Mouse (Mus musculus) gastrocnemius, postnatal 25 days (tissue): Measurements from ENCODE around the gene Nbea. TPM values are rescaled to one million over a fixed set of nuclear protein-coding genes. Genes with fewer than 3 reads are reported as not detected.

Experiments
- DNase-seq: peaks from one replicate; pipeline ENCODE4 v3.0.0; 2022
- total RNA-seq, 2 experiments: library from RNA; stranded (reverse); gene quantifications; 1 replicate in 1 of 2; 2 replicates in 1 of 2; pipeline ENCODE4 v1.2.3; 2021

Nbea gene
- total RNA-seq, 2 experiments from 2014 or later = 3.8 to 4.9 TPM

DNA sequence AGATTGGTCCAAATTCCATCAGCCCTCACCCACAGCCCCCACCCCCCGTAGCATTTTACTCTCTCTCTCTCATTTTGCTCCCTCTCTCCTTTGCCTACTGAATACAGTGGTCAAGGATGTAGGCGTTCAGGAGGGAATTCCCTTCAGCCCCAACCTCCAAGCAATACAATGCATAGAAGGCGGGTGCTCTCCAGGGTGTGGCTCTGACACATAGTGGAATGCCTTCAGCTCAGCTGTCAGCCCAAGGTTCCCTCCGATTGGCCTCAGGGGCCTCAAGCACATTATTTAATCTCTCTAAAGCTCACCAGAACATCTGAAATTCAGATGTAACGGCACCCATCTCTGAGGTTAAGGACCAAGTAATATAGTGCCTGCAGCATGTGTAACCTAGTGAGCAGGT lies 590.2 kb downstream of the Nbea start:
- no peak for DNase-seq

DNA sequence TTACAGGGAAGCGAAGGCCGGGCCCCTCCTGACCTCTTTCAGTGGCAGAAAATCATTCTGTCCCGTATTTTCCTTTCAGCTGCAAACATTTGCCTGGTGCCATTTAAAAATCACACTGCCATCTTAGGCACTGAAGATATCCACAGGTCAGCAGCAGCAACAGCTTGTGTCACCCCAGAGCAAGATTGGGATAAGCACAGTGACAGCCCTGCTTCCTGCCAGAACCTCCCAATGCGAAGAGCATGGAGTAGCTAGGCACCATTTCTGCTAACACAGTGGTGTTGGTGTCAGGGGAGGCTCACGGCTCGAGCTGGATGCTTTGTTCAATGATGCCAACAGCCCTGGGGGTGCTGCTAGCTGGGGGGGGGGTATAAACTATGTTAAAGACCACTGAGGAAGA lies 592.8 kb downstream of the Nbea start:
- no peak for DNase-seq

DNA sequence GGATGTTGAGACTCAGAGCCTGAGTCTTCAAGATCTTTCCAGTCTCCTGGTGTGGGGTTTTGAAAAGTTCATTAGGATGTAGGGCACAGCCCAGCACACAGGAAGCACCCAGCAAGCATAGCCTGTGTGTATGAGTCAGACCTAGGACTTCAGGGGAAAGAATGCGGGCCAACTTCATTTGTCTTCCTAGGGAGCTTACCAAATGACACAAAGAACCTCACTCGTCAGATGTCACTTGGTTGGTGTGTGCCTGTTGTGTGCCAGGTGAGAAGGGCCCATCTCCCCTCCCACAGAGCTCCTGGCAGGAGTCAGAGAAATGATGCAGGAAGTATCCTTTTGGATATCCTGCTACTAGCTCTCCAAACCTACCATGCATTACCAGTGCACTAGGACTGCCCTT lies 593.2 kb downstream of the Nbea start:
- DNase-seq = no peak

DNA sequence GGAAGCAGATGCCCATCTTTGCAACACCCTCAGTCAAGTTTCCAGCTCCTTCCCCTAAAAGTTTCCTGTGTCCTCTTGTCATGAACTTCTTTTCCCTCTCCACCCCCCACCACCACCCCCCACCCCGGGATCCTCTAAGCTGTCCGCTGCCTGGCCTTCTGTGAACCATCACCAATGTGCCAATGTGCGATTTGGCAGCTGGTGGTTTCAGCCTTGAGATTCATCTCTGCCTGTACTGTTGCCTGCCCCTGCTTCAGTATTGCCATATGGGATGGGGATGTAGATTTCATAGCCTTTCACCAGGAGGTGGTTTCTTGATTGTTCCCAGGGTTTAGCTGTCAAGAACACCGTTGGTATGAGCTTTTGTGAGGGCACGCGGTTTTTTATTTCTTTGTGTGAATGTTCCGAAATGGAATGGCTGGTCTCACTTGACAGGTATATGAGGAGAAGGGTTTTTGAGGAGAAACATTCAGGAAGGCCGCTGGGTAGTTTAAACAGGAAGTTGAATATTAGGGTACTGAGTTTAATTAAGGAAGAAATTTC lies 594.0 kb downstream of the Nbea start:
- no peak for DNase-seq

DNA sequence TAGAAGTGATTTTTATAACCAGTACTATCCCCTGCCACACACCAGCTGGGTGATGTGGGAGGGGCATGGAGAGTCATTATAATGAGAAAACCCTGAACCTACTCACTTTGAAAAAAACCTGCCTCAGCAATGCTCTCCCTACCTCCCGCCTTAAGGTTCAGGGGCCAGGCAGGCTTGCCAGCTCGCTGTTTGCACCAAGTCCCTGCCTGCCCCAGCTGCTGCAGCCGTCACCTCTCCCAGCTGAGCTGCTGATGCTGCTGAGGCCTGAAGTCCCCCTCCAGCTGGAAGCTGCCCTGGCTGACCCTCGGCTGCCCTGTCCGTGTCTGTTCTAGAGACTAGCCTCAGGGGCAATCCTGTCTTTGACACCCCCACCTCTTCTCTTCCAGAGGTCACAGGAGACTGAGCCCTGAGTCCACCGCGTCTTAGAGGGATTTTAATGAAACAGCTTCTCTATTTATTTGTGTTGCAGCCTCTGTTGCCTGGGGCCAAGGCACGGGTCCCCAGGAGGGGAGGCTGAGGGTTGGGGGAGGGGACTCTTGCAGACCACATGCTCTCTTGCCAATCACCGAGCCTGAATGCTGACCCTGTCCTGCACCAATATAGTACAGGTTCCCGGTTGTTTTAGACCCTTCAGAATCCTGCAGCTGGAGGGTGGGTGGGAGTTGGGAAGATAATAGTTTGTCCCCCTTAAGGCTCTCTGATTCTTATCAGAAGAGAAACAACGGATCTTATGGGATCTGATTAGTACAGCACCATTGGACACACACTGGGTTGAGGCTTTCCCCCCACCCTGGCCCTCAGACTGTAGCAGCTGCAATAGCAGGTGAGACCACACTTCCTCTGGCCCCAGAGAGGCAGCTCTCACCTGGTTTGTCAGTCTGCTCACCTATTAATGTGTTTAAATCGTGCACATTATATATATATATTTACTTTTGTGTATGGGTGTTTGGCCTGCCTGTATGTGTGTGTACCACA lies 595.2 kb downstream of the Nbea start:
- peak; percentile 67 for DNase-seq

DNA sequence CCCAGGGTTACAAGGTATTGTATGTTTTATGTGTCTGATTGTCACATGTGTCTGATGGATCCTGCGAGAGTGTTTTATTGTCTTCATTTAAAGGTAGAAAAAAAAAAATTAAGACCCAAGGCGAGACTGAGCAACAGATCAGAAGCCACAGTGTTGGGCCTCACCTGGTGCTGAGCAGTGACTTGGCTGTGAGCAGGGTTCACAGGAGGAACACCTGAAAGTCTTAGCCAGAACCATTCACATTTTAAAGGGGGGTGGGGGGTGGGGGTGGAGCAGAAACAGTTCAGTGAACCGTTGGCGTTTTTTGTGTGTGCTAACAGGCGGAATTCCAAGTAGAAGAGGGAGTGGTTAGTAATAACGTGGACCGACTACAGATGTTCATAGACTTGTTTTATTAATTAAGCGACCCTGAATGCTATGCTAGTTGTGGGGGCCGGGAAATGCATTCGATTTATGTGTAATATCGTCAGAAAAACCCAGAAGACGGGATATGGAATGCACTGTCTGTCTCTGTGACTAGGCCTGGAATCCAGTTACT lies 596.0 kb downstream of the Nbea start:
- DNase-seq = no peak
